Mouse (Mus musculus) c-Kit-positive CD71-positive TER-119-negative erythroid progenitor cells, embryonic 14.5 days (primary cell): ENCODE measurements at regions not wholly inside any gene's neighbourhood (a gene's known extent, or its start where the extent isn't known, plus 50 kb on each side); places are given as distances from the start of the nearest gene placed in this dataset.

Source experiments
- DNase-seq: peaks from one replicate; pipeline ENCODE4 v3.0.0-alpha.2; 2013; ENCODE audit warnings: low read depth

GRCm38 (mm10) chr13:115231981-115232380 is 130.2 kb upstream of the Itga1 start:
- no peak for DNase-seq

- DNase-seq: peak; percentile 33
These were observed 128.7 kb upstream of the Itga1 start for GRCm38 (mm10) chr13:115230494-115230893.

- no peak for DNase-seq
These were observed 125.1 kb upstream of the Itga1 start for GRCm38 (mm10) chr13:115226824-115227223.

GRCm38 (mm10) chr13:115219701-115220100 is 117.9 kb upstream of the Itga1 start:
- no peak for DNase-seq

GRCm38 (mm10) chr13:115211285-115211684 is 109.5 kb upstream of the Itga1 start:
- DNase-seq: no peak

- no peak for DNase-seq
These were observed 109.0 kb upstream of the Itga1 start for GRCm38 (mm10) chr13:115210643-115211208.

- DNase-seq: no peak
These were observed 107.8 kb upstream of the Itga1 start for GRCm38 (mm10) chr13:115209402-115210192.

- no peak for DNase-seq
These were observed 105.0 kb upstream of the Itga1 start for GRCm38 (mm10) chr13:115206723-115207122.

- no peak for DNase-seq
These were observed 97.4 kb upstream of the Itga1 start for GRCm38 (mm10) chr13:115199166-115199565.

- no peak for DNase-seq
These were observed 86.3 kb upstream of the Itga1 start for GRCm38 (mm10) chr13:115188066-115188465.

- DNase-seq: no peak
These were observed 85.6 kb upstream of the Itga1 start for GRCm38 (mm10) chr13:115187356-115187755.

GRCm38 (mm10) chr13:115182211-115182870 is 80.6 kb upstream of the Itga1 start:
- DNase-seq: no peak

GRCm38 (mm10) chr13:115178175-115178917 is 76.6 kb upstream of the Itga1 start:
- no peak for DNase-seq

GRCm38 (mm10) chr13:115171347-115172062 is 69.7 kb upstream of the Itga1 start:
- no peak for DNase-seq

- DNase-seq: no peak
These were observed 64.2 kb upstream of the Itga1 start for GRCm38 (mm10) chr13:115165981-115166380.

- no peak for DNase-seq
These were observed 61.1 kb upstream of the Itga1 start for GRCm38 (mm10) chr13:115162689-115163413.

- DNase-seq: no peak
These were observed 57.6 kb upstream of the Itga1 start for GRCm38 (mm10) chr13:115159386-115159785.
